Mouse (Mus musculus): Measurements from ENCODE around the gene 1110032F04Rik. TPM values are rescaled to one million over a fixed set of nuclear protein-coding genes. Genes with fewer than 3 reads are reported as not detected.

The 1110032F04Rik gene
- polyA plus RNA-seq (2015; fragmentation: Nextera tagmentation; extraction: Ambion mirVana) = 0.78 and 0.87 TPM in 2 replicates

DNA sequence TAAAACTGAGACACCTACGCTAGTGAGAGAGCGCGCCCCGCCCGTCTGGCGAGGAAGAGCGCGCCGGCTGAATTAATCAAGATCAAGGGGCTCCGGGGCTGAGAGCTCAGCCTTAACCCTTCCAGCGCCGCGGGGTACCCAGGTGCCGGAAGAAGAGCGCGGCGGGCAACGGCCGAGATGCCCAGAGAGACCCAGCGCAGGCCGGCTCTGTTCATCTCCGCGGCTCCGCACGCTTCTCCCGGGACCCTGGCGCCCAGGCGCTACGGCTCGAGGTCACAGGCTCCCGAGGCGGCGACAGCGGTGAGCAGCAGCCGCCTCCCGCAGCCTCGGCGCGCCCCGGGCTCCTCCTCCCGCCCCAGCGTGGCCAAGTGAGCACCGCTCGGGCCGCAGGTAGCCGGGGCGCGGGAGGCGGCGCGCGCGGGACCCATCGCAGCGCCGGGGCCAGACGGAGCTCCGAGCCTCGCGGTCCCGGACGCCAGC lies at the start of gene 1110032F04Rik:
TSS of gene 1110032F04Rik (plus strand) at position 376 of the 480 bp plus-strand sequence.
- H3K4me3 ChIP-seq (replicated peaks) = peak within 1 kb of the TSS; percentile 51
- H3K27ac ChIP-seq = no peak within 1 kb of the TSS
- H3K36me3 ChIP-seq = no peaks in the 10 kb centered on the region
- H3K9me3 ChIP-seq = no peaks in the 10 kb centered on the region
- H3K9ac ChIP-seq = peak within 1 kb of the TSS; percentile 33
- H3K4me1 ChIP-seq (replicated peaks) = peaks cover 13% of the 10 kb centered on the region
- peak; percentile 77 for ATAC-seq
- H3K27me3 ChIP-seq (replicated peaks) = peaks cover 35% of the 10 kb centered on the region
- peak within 1 kb of the TSS; percentile 100 for H3K4me2 ChIP-seq (replicated peaks)
- WGBS = under 1% methylated on average over 60 of the region's 62 CpGs

DNA sequence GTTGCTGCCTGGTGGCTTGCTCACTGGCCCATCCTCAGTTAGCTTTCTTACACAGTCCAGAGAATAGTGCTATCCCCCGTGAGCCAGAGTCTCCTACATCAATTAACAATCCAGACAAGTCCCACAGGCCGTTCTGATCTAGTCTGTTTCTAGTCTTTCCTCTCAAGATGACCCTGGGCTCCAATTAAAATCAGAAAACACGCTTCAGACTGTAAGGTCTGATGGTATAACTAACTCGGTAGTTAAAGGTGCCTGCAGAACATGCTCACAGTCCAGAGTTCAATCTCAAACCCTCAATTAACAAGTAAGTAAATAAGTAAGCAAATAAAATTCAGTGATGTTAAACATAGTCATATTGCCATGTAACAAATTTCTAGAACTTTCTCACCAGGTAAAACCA lies 48.0 kb upstream of the 1110032F04Rik start:
- H3K9ac ChIP-seq = no peak overlapping the region
- WGBS = 67% methylated on average over 4 of the region's 4 CpGs
- H3K9me3 ChIP-seq = no peaks in the 10 kb centered on the region
- no peak overlapping the region for H3K27ac ChIP-seq
- H3K4me2 ChIP-seq (replicated peaks) = no peak overlapping the region
- H3K36me3 ChIP-seq = no peaks in the 10 kb centered on the region
- ATAC-seq = no peak
- H3K4me3 ChIP-seq (replicated peaks) = no peak overlapping the region
- no peaks in the 10 kb centered on the region for H3K27me3 ChIP-seq (replicated peaks)
- H3K4me1 ChIP-seq (replicated peaks) = no peaks in the 10 kb centered on the region; the same call in 1 of the 2 replicates

DNA sequence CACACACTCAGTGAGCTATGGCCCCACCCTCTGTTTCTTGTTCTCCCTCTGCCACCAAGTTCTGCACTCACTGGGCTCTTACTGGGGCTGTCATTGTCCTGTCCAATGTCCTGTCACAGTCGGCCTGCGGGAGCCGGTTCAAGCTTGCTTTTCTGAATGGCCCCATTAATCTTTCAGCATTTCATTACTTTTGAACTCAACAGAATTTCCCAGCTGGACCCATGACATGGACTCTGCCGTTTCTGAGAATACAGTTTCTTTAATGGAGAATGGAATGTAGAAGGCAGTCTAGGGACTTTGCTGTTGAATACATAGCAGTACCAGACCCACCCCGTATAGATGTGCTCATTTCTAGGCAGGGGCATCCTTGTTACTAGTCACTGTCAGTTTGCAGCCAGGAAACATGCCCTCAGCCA lies 47.5 kb upstream of the 1110032F04Rik start:
- Histone ChIP-seq H3K4me2 (replicated peaks) (no peak overlapping the region), H3K36me3 (no peaks in the 10 kb centered on the region), H3K9me3 (no peaks in the 10 kb centered on the region), H3K27ac (no peak overlapping the region), H3K9ac (no peak overlapping the region), H3K4me3 (replicated peaks) (no peak overlapping the region), H3K4me1 (replicated peaks) (no peaks in the 10 kb centered on the region; the same call in 1 of the 2 replicates), H3K27me3 (replicated peaks) (no peaks in the 10 kb centered on the region)
- no peak for ATAC-seq
- 48% methylated on average over 5 of the region's 5 CpGs for WGBS

DNA sequence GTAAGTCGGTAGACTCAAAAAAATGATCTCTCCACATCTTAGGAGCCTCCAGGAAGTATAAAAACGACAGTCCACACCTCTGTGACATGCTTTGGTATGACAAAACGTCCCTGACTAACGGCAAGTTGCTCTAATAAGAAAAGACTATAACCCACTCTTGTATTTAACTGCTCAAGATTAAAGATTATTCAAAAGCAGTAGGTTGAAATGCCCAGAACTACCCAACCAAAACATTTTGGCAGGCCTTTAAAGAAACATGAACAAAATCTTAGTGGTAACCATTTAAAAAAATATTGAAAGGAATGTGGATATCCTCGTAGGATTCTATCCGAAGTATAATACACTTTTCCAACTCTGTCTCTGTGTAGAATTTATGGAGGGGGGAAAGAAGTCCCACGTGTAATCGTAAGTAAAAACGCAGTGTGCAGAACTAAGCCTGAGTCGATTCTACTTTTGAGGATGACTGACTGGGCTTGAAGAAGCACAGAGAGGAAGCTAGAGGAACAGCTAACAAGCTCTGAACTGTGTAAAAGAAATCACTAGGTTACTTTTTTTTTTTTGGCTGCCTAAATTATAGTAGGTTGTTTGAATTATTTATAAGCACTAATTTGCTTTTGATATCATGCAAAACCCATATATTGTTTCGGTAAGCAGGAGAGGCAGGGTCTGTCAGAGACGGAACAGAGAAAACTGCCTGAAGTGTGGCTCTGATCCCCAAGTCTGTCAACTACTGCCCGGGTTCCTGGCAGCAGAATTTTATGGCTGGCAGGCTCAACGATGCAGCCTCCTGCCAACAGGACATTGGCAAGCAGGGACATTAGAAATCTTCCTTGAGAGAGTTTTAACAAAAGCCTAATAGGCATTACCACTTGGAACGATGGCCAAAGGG lies 45.3 kb upstream of the 1110032F04Rik start:
- Histone ChIP-seq H3K27me3 (replicated peaks) (no peaks in the 10 kb centered on the region), H3K9ac (no peak overlapping the region), H3K9me3 (no peaks in the 10 kb centered on the region), H3K4me3 (replicated peaks) (no peak overlapping the region), H3K4me2 (replicated peaks) (no peak overlapping the region), H3K27ac (no peak overlapping the region), H3K36me3 (no peaks in the 10 kb centered on the region), H3K4me1 (replicated peaks) (no peaks in the 10 kb centered on the region; the same call in 1 of the 2 replicates)
- no peak for ATAC-seq
- 50% methylated on average over 15 of the region's 15 CpGs for WGBS

DNA sequence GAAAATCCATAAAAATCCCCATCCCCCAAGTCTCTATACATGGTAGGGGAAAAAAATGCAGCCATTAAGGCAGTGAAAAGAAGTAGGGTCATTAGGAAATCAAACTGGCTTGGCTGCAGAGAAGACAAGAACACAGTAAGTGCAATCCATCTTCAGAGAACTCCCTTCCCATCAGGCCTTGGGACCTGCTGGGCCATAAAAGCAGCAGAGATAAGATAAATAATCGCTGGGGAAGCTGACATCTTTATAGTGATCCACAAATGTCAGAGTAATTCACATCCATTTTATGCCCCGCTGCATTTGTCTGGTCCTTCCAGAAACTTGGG lies 44.7 kb upstream of the 1110032F04Rik start:
- Histone ChIP-seq H3K27me3 (replicated peaks) (no peaks in the 10 kb centered on the region), H3K4me1 (replicated peaks) (no peaks in the 10 kb centered on the region; the same call in 1 of the 2 replicates), H3K36me3 (no peaks in the 10 kb centered on the region), H3K9ac (no peak overlapping the region), H3K4me3 (replicated peaks) (no peak overlapping the region), H3K4me2 (replicated peaks) (no peak overlapping the region), H3K9me3 (no peaks in the 10 kb centered on the region), H3K27ac (no peak overlapping the region)
- 14% methylated on average over 2 of the region's 2 CpGs for WGBS
- ATAC-seq = peak; percentile 56

DNA sequence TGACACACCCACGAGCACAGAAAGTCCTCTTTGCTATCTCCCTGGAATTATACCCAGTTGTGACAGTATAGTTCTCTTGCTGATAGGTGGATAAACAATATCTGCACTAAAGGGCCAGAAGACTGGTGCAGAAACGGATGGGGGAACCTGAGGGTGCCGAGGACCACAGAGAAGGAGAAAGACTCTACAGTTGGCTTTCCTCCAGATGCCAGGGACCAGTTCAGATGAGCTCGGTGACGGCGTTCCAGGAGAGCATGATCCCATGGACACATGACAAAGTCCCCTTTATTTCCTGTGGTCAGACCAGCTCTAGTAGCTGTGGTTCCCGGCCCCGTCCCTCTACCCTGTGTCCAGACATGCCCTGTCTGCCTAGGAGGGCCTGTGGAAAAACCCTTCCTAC lies 44.2 kb upstream of the 1110032F04Rik start:
- no peak for ATAC-seq
- Histone ChIP-seq H3K4me1 (replicated peaks) (no peaks in the 10 kb centered on the region; the same call in 1 of the 2 replicates), H3K9me3 (no peaks in the 10 kb centered on the region), H3K4me3 (replicated peaks) (no peak overlapping the region), H3K9ac (no peak overlapping the region), H3K4me2 (replicated peaks) (no peak overlapping the region), H3K27ac (no peak overlapping the region), H3K36me3 (no peaks in the 10 kb centered on the region), H3K27me3 (replicated peaks) (no peaks in the 10 kb centered on the region)
- 50% methylated on average over 8 of the region's 8 CpGs for WGBS

DNA sequence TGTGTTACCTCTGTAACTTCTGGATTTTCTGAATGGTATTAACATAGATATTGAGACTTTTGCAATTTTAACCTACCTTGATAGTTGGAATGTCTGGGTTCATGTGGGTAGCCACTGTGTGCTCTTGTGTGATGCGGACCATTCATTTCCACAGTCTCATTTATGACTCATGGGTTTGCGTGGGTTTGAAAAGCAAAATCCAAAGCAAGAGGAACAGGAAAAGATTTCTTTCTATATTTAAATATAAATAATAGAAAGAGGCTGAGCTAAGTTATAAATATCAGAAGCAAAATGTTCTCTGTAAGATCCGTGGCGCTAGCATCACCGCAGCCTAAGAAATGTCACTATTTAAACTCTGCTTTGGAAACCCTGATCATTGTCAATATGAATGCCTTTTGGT lies 41.7 kb upstream of the 1110032F04Rik start:
- no peak overlapping the region for H3K4me3 ChIP-seq (replicated peaks)
- no peak overlapping the region for H3K9ac ChIP-seq
- ATAC-seq = no peak
- no peaks in the 10 kb centered on the region for H3K27me3 ChIP-seq (replicated peaks)
- H3K9me3 ChIP-seq = no peaks in the 10 kb centered on the region
- 72% methylated on average over 5 of the region's 5 CpGs for WGBS
- H3K4me1 ChIP-seq (replicated peaks) = no peaks in the 10 kb centered on the region; the same call in 1 of the 2 replicates
- H3K27ac ChIP-seq = no peak overlapping the region
- no peaks in the 10 kb centered on the region for H3K36me3 ChIP-seq
- no peak overlapping the region for H3K4me2 ChIP-seq (replicated peaks)

DNA sequence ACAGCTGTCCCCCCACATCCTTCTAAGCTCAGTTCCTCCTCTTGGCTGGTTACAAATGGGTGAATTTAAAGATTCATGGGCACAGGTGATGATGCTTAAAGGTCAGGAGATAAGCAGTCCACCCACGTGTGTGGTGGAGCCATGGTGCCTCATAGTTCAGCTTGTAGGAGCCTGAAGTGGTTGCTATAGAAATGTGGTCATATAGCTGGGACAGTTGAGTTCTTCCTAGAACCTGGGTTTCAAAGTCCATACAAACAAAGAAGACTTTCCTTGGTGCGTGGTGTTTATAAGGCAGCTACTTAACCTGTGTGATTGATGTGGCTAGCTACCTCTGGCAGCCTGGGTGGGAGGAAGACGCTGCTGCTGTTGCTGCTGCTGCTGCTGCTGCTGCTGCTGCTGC lies 39.4 kb upstream of the 1110032F04Rik start:
- H3K9me3 ChIP-seq = no peaks in the 10 kb centered on the region
- no peak overlapping the region for H3K4me3 ChIP-seq (replicated peaks)
- H3K9ac ChIP-seq = no peak overlapping the region
- no peaks in the 10 kb centered on the region; the same call in 1 of the 2 replicates for H3K4me1 ChIP-seq (replicated peaks)
- H3K27me3 ChIP-seq (replicated peaks) = no peaks in the 10 kb centered on the region
- H3K4me2 ChIP-seq (replicated peaks) = no peak overlapping the region
- H3K27ac ChIP-seq = no peak overlapping the region
- no peaks in the 10 kb centered on the region for H3K36me3 ChIP-seq
- no peak for ATAC-seq
- WGBS = 44% methylated on average over 3 of the region's 3 CpGs

DNA sequence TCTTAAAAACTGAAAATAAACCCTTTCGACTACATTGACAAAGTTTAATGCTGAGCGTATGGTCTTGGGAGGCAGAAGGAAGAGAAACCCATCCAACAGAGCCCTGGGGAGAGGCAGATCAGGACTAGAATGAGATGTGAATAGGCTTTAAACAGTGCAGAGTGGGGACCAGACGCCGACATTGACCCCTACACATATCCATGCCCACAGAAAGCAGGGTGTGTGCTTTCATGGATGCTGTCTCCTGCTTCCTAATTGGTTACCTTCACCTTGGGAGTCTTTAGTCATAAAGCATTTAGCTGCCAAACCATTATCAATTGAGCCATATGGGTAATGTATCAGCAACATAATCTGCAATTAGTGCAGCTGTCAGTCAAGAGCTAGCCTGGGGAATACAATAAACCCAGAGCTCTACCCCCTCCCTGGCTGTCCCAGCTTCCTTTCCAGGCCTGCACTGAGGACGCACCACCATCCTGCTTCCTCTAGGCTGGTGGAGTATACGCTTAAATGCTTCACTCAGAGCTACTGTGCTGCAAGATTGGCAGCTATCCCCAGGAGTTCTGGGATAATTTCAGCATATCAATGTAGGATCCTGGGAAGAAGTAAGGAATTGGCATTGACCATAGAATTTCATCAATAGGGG lies 32.4 kb upstream of the 1110032F04Rik start:
- H3K9me3 ChIP-seq = no peaks in the 10 kb centered on the region
- no peak overlapping the region for H3K4me3 ChIP-seq (replicated peaks)
- no peak overlapping the region for H3K9ac ChIP-seq
- H3K4me1 ChIP-seq (replicated peaks) = no peaks in the 10 kb centered on the region
- no peaks in the 10 kb centered on the region for H3K27me3 ChIP-seq (replicated peaks)
- 85% methylated on average over 6 of the region's 6 CpGs for WGBS
- no peak overlapping the region for H3K4me2 ChIP-seq (replicated peaks)
- H3K36me3 ChIP-seq = no peaks in the 10 kb centered on the region
- ATAC-seq = no peak
- no peak overlapping the region for H3K27ac ChIP-seq

DNA sequence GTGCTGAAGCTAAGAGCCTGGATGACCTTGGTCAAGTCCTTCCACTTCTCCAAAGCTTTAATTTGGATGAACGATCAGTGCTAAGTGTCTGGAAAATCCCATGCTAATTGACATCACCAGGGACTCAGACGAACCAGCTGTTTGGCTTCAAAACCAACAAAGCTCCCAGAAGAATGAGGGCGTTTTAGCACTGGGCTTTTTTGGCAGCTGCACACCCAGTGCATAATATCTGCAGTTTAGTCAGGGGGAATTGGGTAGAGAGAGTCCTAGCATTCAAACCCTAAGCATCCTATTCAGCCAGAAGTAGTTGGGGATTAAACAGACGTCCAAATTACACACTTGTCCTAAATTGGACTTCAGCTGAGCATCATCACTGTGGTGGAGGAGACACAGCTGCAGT lies 29.2 kb upstream of the 1110032F04Rik start:
- H3K27ac ChIP-seq = no peak overlapping the region
- no peak overlapping the region for H3K4me3 ChIP-seq (replicated peaks)
- no peaks in the 10 kb centered on the region for H3K36me3 ChIP-seq
- no peaks in the 10 kb centered on the region for H3K27me3 ChIP-seq (replicated peaks)
- no peak overlapping the region for H3K9ac ChIP-seq
- WGBS = 58% methylated on average over 4 of the region's 4 CpGs
- no peaks in the 10 kb centered on the region for H3K9me3 ChIP-seq
- ATAC-seq = no peak
- no peaks in the 10 kb centered on the region for H3K4me1 ChIP-seq (replicated peaks)
- H3K4me2 ChIP-seq (replicated peaks) = no peak overlapping the region

DNA sequence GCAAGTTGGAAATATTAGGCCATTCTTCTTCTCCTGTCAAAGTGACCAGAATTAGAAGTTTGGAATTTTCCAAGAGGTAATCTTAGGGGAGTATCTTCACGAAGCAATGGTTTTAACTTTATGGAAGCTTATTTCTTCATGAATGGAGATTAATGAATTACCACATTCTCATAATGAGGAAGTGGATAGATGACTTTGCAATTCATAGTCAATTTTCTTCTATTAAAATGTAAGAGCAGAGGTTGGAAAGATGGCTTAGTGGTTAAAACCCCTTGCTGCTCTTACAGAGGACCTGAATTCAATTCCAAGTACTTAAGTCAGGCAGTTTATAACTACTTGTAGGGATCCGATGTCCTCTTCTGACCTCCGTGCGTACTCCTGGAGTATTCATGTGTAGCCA lies 25.4 kb upstream of the 1110032F04Rik start:
- 90% methylated on average over 4 of the region's 4 CpGs for WGBS
- no peaks in the 10 kb centered on the region for H3K36me3 ChIP-seq
- no peak overlapping the region for H3K4me3 ChIP-seq (replicated peaks)
- H3K9ac ChIP-seq = no peak overlapping the region
- no peaks in the 10 kb centered on the region for H3K4me1 ChIP-seq (replicated peaks)
- H3K9me3 ChIP-seq = no peaks in the 10 kb centered on the region
- no peak for ATAC-seq
- H3K27me3 ChIP-seq (replicated peaks) = no peaks in the 10 kb centered on the region
- no peak overlapping the region for H3K4me2 ChIP-seq (replicated peaks)
- H3K27ac ChIP-seq = no peak overlapping the region

DNA sequence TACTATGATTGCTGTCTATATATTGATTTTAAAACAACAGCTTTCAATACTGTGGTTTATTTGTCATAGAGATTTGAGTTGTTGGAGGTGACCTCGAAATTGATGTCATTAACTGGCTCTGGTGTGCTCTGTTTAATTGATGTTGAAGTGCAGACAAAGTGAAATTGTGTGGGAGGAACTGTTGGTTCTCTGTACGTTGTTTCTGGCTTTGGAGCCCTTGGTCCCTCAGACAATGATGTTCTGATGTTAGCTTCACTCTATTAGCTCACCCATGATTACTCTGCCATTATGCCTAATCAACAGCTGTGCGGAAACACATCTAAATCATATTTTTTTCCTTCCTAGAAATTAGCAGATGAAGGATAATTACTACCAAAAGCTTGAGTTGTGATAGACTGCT lies 21.1 kb upstream of the 1110032F04Rik start:
- H3K27ac ChIP-seq = no peak overlapping the region
- H3K9me3 ChIP-seq = no peaks in the 10 kb centered on the region
- no peaks in the 10 kb centered on the region for H3K36me3 ChIP-seq
- WGBS = 50% methylated on average over 3 of the region's 3 CpGs
- H3K4me3 ChIP-seq (replicated peaks) = no peak overlapping the region
- no peak for ATAC-seq
- no peak overlapping the region for H3K4me2 ChIP-seq (replicated peaks)
- H3K27me3 ChIP-seq (replicated peaks) = no peaks in the 10 kb centered on the region
- H3K9ac ChIP-seq = no peak overlapping the region
- H3K4me1 ChIP-seq (replicated peaks) = no peaks in the 10 kb centered on the region
